9 mouse cellular contexts compared by ENCODE assay signal in genomic region chr15:83756742-83757141, GRCm38 (mm10). TPM values are rescaled to one million over a fixed set of nuclear protein-coding genes. Genes with fewer than 3 reads are reported as not detected.
DNase-seq lines count a peak whose midpoint lies in the region; ATAC-seq and TF ChIP-seq lines count a peak whose summit lies in the region.
"Had no signal": no experiment of that assay in that cellular context is flagged by ENCODE, and none has a peak within 500 bp of the region (broad histone marks: within the 10 kb centered on the region; RNA-seq: fewer than 3 reads in every experiment).

No protein-coding gene starts in this region.

- 0 out of 2 replicates have a peak, but pooled peaks cover 2% of the 10 kb centered on the region for H3K27me3 ChIP-seq in forebrain, embryonic 11.5 days (ENCODE audit: control insufficient read depth, insufficient read depth, low read length)
- 0 out of 2 replicates have a peak, but pooled peaks cover 2% of the 10 kb centered on the region for H3K27me3 ChIP-seq in forebrain, embryonic 13.5 days
- H3K27me3 ChIP-seq in liver, postnatal 0 days (ENCODE audit: insufficient read depth, low read length), result no peaks in the 10 kb centered on the region
- H3K27me3 ChIP-seq: neural tube, embryonic 13.5 days had no signal

- ATAC-seq in forebrain, embryonic 11.5 days (replicated peaks; ENCODE audit: low FRiP score), result no peak
- no peak for ATAC-seq in forebrain, embryonic 13.5 days
- no peak for ATAC-seq in liver, postnatal 0 days

- H3K4me2 ChIP-seq in forebrain, embryonic 11.5 days (ENCODE audit: low read depth, low read length, severe bottlenecking), result no peak overlapping the region
- H3K4me2 ChIP-seq in forebrain, embryonic 13.5 days, result no peak overlapping the region
- H3K4me2 ChIP-seq in liver, postnatal 0 days (ENCODE audit: low read depth, low read length), result no peak overlapping the region
- H3K4me2 ChIP-seq: neural tube, embryonic 13.5 days had no signal

- 0 out of 2 replicates have a peak, but pooled peaks cover 1% of the 10 kb centered on the region for H3K4me1 ChIP-seq in forebrain, embryonic 11.5 days (replicated peaks; ENCODE audit: control insufficient read depth, insufficient read depth, low read length)
- peaks cover 20% of the 10 kb centered on the region for H3K4me1 ChIP-seq in forebrain, embryonic 13.5 days
- no peaks in the 10 kb centered on the region for H3K4me1 ChIP-seq in lung, adult 2 months (ENCODE audit: control insufficient read depth, insufficient read depth, low read length)
- H3K4me1 ChIP-seq in liver, postnatal 0 days (ENCODE audit: insufficient read depth), result no peaks in the 10 kb centered on the region

- TF ChIP-seq EP300 in liver, postnatal 0 days (IDR thresholded peaks at IDR 0.05; ENCODE audit: low read depth), result no peak

- intact Hi-C loops in left cerebral cortex, postnatal 25 days (cut with DNase I), result loop anchor here (1.0 to 10.0 kb wide), 3 partner anchors 92 to 242 kb away; partner anchors contain the start of gene Ttll1

- no peak overlapping the region for H3K9ac ChIP-seq in forebrain, embryonic 11.5 days (ENCODE audit: low read length)
- no peak overlapping the region for H3K9ac ChIP-seq in forebrain, embryonic 13.5 days
- H3K9ac ChIP-seq in liver, postnatal 0 days (replicated peaks), result no peak overlapping the region
- H3K9ac ChIP-seq: neural tube, embryonic 13.5 days had no signal

- peaks cover 3% of the 10 kb centered on the region; the same call in 1 of the 2 replicates for H3K9me3 ChIP-seq in forebrain, embryonic 11.5 days (ENCODE audit: control insufficient read depth, low read length)
- H3K9me3 ChIP-seq in forebrain, embryonic 13.5 days (replicated peaks), result peaks cover 4% of the 10 kb centered on the region; the same call in 1 of the 2 replicates
- H3K9me3 ChIP-seq in liver, postnatal 0 days (ENCODE audit: low read length), result no peaks in the 10 kb centered on the region

- peak; percentile 79 for DNase-seq in forebrain, embryonic 11.5 days (ENCODE audit: low spot score)
- DNase-seq in lung, adult 2 months, result peak; percentile 20
- no peak for DNase-seq in lung, postnatal 25 days (ENCODE audit: low spot score)
- DNase-seq in R1 (ENCODE audit: low read depth, low spot score), result peak; percentile 66
- DNase-seq in liver, postnatal 0 days, result peak; percentile 36
- no peak for DNase-seq in left cerebral cortex, postnatal 25 days (ENCODE audit: low spot score in 2 of 2)
- no peak for DNase-seq in Muller cell, postnatal 12 days (ENCODE audit: inconsistent ontology term)

- H3K27ac ChIP-seq in forebrain, embryonic 11.5 days (ENCODE audit: low read depth, low read length), result no peak overlapping the region
- no peak overlapping the region for H3K27ac ChIP-seq in forebrain, embryonic 13.5 days
- H3K27ac ChIP-seq in liver, postnatal 0 days (ENCODE audit: low read depth), result no peak overlapping the region
- H3K27ac ChIP-seq: neural tube, embryonic 13.5 days had no signal

- no peak overlapping the region for H3K4me3 ChIP-seq in forebrain, embryonic 11.5 days (ENCODE audit: low read depth, low read length)
- no peak overlapping the region for H3K4me3 ChIP-seq in forebrain, embryonic 13.5 days
- H3K4me3 ChIP-seq in lung, adult 2 months (replicated peaks; ENCODE audit: extremely low read depth, low read depth, low read length), result no peak overlapping the region
- H3K4me3 ChIP-seq in liver, postnatal 0 days (ENCODE audit: low read depth, low read length), result no peak overlapping the region
- H3K4me3 ChIP-seq: neural tube, embryonic 13.5 days had no signal

- H3K36me3 ChIP-seq in forebrain, embryonic 11.5 days (ENCODE audit: control insufficient read depth, insufficient read depth, low read length), result no peaks in the 10 kb centered on the region
- no peaks in the 10 kb centered on the region for H3K36me3 ChIP-seq in forebrain, embryonic 13.5 days (ENCODE audit: poor library complexity, severe bottlenecking)
- H3K36me3 ChIP-seq in liver, postnatal 0 days (replicated peaks; ENCODE audit: insufficient read depth, low read length), result no peaks in the 10 kb centered on the region
- H3K36me3 ChIP-seq: neural tube, embryonic 13.5 days had no signal

- TF ChIP-seq POLR2A in lung, adult 2 months (IDR thresholded peaks at IDR 0.05; ENCODE audit: borderline replicate concordance, extremely low read depth, low read depth, low read length), result no peak

- WGBS in forebrain, embryonic 11.5 days, result 24% methylated on average over 9 of the region's 9 CpGs
- WGBS in forebrain, embryonic 13.5 days, result 25% methylated on average over 9 of the region's 9 CpGs
- WGBS in lung, adult 2 months, result 19% methylated on average over 9 of the region's 9 CpGs
- WGBS in liver, postnatal 0 days (ENCODE audit: insufficient replicate concordance), result 21% methylated on average over 9 of the region's 9 CpGs

- peak; percentile 87 for TF ChIP-seq CTCF in lung, adult 2 months (IDR thresholded peaks at IDR 0.05; ENCODE audit: insufficient read depth, low read length)
- TF ChIP-seq CTCF in liver, postnatal 0 days (IDR thresholded peaks at IDR 0.05; ENCODE audit: low read depth), result peak; percentile 72

RNA-seq across cellular contexts. Expression of gene Mpped1, which starts 22.5 kb away (rescaled TPM):
- polyA plus RNA-seq in forebrain, embryonic 11.5 days (2014; fragmentation: Nextera tagmentation; extraction: Ambion mirVana), result 39.2 and 40.6 TPM in 2 replicates
- polyA plus RNA-seq in forebrain, embryonic 13.5 days (2015; fragmentation: Nextera tagmentation; extraction: Ambion mirVana), result 84.8 and 104 TPM in 2 replicates
- polyA plus RNA-seq in lung, adult 2 months (2012; rRNA removed), result not detected in 2 replicates
- not detected in 2 replicates for polyA plus RNA-seq in liver, postnatal 0 days (2015; fragmentation: Nextera tagmentation; extraction: Ambion mirVana)
- total RNA-seq in left cerebral cortex, postnatal 25 days (2021), result 100 to 1,000 TPM; 170 to 215 TPM

RNA-seq across cellular contexts. Expression of gene Scube1, which starts 31.9 kb away (rescaled TPM):
- 33.9 and 38.0 TPM in 2 replicates for polyA plus RNA-seq in forebrain, embryonic 11.5 days (2014; fragmentation: Nextera tagmentation; extraction: Ambion mirVana)
- polyA plus RNA-seq in forebrain, embryonic 13.5 days (2015; fragmentation: Nextera tagmentation; extraction: Ambion mirVana), result 10.7 and 13.0 TPM in 2 replicates
- 17.2 and 18.8 TPM in 2 replicates for polyA plus RNA-seq in lung, adult 2 months (2012; rRNA removed)
- 0.25 and 0.41 TPM in 2 replicates for polyA plus RNA-seq in liver, postnatal 0 days (2015; fragmentation: Nextera tagmentation; extraction: Ambion mirVana)
- total RNA-seq in left cerebral cortex, postnatal 25 days (2021), result 10 to 100 TPM; 82.1 to 84.7 TPM

Comparison
In these comparisons a context has a peak if more than half of its experiments do, and no peak if none do; other contexts are left out.
1. DNase-seq: peak in forebrain, embryonic 11.5 days (single experiment), lung, adult 2 months (single experiment), R1 (single experiment) and liver, postnatal 0 days (single experiment); none in lung, postnatal 25 days (single experiment), left cerebral cortex, postnatal 25 days (0 of 2) and Muller cell, postnatal 12 days (single experiment).
2. RNA of gene Mpped1, which starts 22.5 kb away (polyA plus RNA-seq): 84.8 to 104 TPM in forebrain, embryonic 13.5 days and 39.2 to 40.6 TPM in forebrain, embryonic 11.5 days; not detected in liver, postnatal 0 days and not detected in lung, adult 2 months; every median in the first group is over 10 times any median in the second.